Comparison of ENCODE assay signal across 10 mouse cellular contexts in genomic region chr17:12206248-12206647, GRCm38 (mm10).
DNase-seq lines count a peak whose midpoint lies in the region; ATAC-seq and TF ChIP-seq lines count a peak whose summit lies in the region.
"Had no signal": no experiment of that assay in that cellular context is flagged by ENCODE, and none has a peak within 500 bp of the region (broad histone marks: within the 10 kb centered on the region; RNA-seq: fewer than 3 reads in every experiment).

No protein-coding gene starts in this region.

- H3K4me3 ChIP-seq in kidney, postnatal 0 days (replicated peaks; ENCODE audit: low read depth, low read length), result no peak overlapping the region
- H3K4me3 ChIP-seq in hindbrain, embryonic 15.5 days, result no peak overlapping the region
- no peak overlapping the region for H3K4me3 ChIP-seq in small intestine, adult 2 months (ENCODE audit: low read depth, low read length)

- DNase-seq in kidney, postnatal 0 days (ENCODE audit: low spot score), result no peak
- no peak for DNase-seq in kidney, adult 18-20 months
- peak; percentile 77 for DNase-seq in c-Kit-negative CD71-positive TER-119-positive erythroid progenitor cells, embryonic 14.5 days (ENCODE audit: low read depth, low spot score)
- DNase-seq in layer of hippocampus, postnatal 14 days (ENCODE audit: low spot score in 2 of 2), result no peak
- no peak for DNase-seq in retina, postnatal 1 day
- DNase-seq in left cerebral cortex, adult 18-20 months (ENCODE audit: low spot score in 2 of 2), result no peak
- DNase-seq: cerebellum, adult 11 months; gastrocnemius, postnatal 10 days had no signal

- peaks cover 12% of the 10 kb centered on the region for H3K4me1 ChIP-seq in kidney, postnatal 0 days (replicated peaks; ENCODE audit: insufficient read depth, low read length)
- H3K4me1 ChIP-seq in hindbrain, embryonic 15.5 days (replicated peaks), result peaks cover 44% of the 10 kb centered on the region
- peaks cover 45% of the 10 kb centered on the region for H3K4me1 ChIP-seq in small intestine, adult 2 months (ENCODE audit: control insufficient read depth, insufficient read depth, insufficient read length, low read length)

- H3K27me3 ChIP-seq in kidney, postnatal 0 days (ENCODE audit: insufficient read depth, low read length), result no peaks in the 10 kb centered on the region
- H3K27me3 ChIP-seq in hindbrain, embryonic 15.5 days, result no peaks in the 10 kb centered on the region
- no peaks in the 10 kb centered on the region for H3K27me3 ChIP-seq in small intestine, adult 2 months (ENCODE audit: control insufficient read depth, insufficient read depth, low read length)

- 0 out of 2 replicates have a peak, but pooled peaks cover 2% of the 10 kb centered on the region for H3K36me3 ChIP-seq in kidney, postnatal 0 days (ENCODE audit: insufficient read depth, low read length)
- no peaks in the 10 kb centered on the region for H3K36me3 ChIP-seq in hindbrain, embryonic 15.5 days
- H3K36me3 ChIP-seq in small intestine, adult 2 months (ENCODE audit: control insufficient read depth, insufficient read depth, low read length), result no peaks in the 10 kb centered on the region

- TF ChIP-seq CTCF in kidney, postnatal 0 days (IDR thresholded peaks at IDR 0.05; ENCODE audit: low read depth), result no peak
- no peak for TF ChIP-seq CTCF in small intestine, adult 2 months (IDR thresholded peaks at IDR 0.05; ENCODE audit: extremely low read depth, insufficient read length, insufficient replicate concordance, low read depth, low read length)

- no peak; the same call in 1 of the 2 replicates for ATAC-seq in kidney, postnatal 0 days (replicated peaks; ENCODE audit: low FRiP score, low read depth)
- ATAC-seq in hindbrain, embryonic 15.5 days (ENCODE audit: low FRiP score, low read depth), result no peak

- WGBS in kidney, postnatal 0 days, result 67% methylated on average over 3 of the region's 3 CpGs
- 61% methylated on average over 3 of the region's 3 CpGs for WGBS in hindbrain, embryonic 15.5 days
- WGBS in small intestine, adult 2 months, result 44% methylated on average over 3 of the region's 3 CpGs

- H3K27ac ChIP-seq in kidney, postnatal 0 days, result peak overlapping the region; percentile 42; the same call in 1 of the 2 replicates
- 0 out of 2 replicates have a peak overlapping the region, but pooled peaks have one; percentile 1 for H3K27ac ChIP-seq in hindbrain, embryonic 15.5 days (replicated peaks)
- H3K27ac ChIP-seq in small intestine, adult 2 months (ENCODE audit: insufficient read depth, low read depth, low read length), result peak overlapping the region; percentile 45

- H3K9ac ChIP-seq in kidney, postnatal 0 days (ENCODE audit: low read depth, low read length), result no peak overlapping the region
- H3K9ac ChIP-seq in hindbrain, embryonic 15.5 days, result no peak overlapping the region

- no peaks in the 10 kb centered on the region for H3K9me3 ChIP-seq in kidney, postnatal 0 days (replicated peaks; ENCODE audit: low read length)
- no peaks in the 10 kb centered on the region for H3K9me3 ChIP-seq in hindbrain, embryonic 15.5 days

- TF ChIP-seq POLR2A in small intestine, adult 2 months (IDR thresholded peaks at IDR 0.05; ENCODE audit: low read depth, low read length), result no peak

- H3K4me2 ChIP-seq in kidney, postnatal 0 days (ENCODE audit: low read length), result no peak overlapping the region
- no peak overlapping the region for H3K4me2 ChIP-seq in hindbrain, embryonic 15.5 days
